Mouse (Mus musculus) left cerebral cortex, adult 2 months (tissue): ENCODE measurements around the gene Pdpr. TPM values are rescaled to one million over a fixed set of nuclear protein-coding genes. Genes with fewer than 3 reads are reported as not detected.
A peak's percentile ranks its signal among the peaks of the same experiment; 100 is the strongest.
"Not testable (repeated sequence)": the region's sequence is repeated elsewhere in the genome, so short reads cannot be mapped to it uniquely, and the experiment has no call there.

Experiments used
- DNase-seq, 2 experiments: peaks; one replicate each; pipeline ENCODE4 v3.0.0; 2021 to 2022; ENCODE audit warnings: low spot score in 2 of 2, mixed read lengths in 1 of 2; ENCODE audit errors: extremely low spot score in 1 of 2
- H3K27ac ChIP-seq: fragments of 200-600 bp; 2 replicates; pipeline ENCODE4 v1.8.1; 2022
- H3K4me3 ChIP-seq: fragments of 200-600 bp; 2 replicates; pipeline ENCODE4 v1.8.1; 2022
- CTCF ChIP-seq: fragments of 200-600 bp; IDR thresholded peaks from 2 replicates; pipeline ENCODE4 v1.8.1; 2022; ENCODE audit warnings: antibody characterized with exemption, mild to moderate bottlenecking, moderate library complexity
- intact Hi-C: fragments of 180-260 bp; cut with DNase I; formaldehyde crosslinking; loops from one replicate; pipeline ENCODE4 v1.15.1; 2025
- total RNA-seq, 2 experiments: library from RNA; stranded (reverse); gene quantifications; 2 replicates each; pipeline ENCODE4 v1.2.3; 2021

Pdpr gene
- total RNA-seq, 2 experiments from 2014 or later, result 31.2 to 31.9 TPM

DNA sequence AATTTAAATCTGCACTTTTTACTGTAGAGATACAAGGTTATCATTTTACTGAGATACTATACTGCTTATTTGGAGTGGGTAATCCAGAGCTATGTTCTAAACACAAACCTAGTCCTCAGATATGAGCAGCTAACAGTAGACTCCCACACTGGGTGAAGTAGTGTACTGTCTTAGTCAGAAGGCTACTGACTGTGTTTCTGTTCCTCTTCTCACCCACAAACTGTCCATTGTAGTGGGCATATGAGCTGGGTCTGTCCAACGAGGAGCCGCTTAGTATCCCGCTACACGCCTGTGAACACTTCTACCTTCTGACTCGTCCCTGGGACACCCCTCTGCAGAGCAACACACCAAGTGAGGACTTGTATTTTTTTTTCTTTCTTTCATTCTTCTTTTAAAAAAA lies 20.5 kb downstream of the Pdpr start:
- no peak overlapping the region for H3K4me3 ChIP-seq
- H3K27ac ChIP-seq, result no peak overlapping the region
- no peak for DNase-seq
- no peak for TF ChIP-seq CTCF
- intact Hi-C loops, result no loop called here

GRCm38 (mm10) chr8:111119481-111119880 lies 25.1 kb downstream of the Pdpr start:
- no peak overlapping the region for H3K4me3 ChIP-seq
- DNase-seq, result no peak
- no peak overlapping the region for H3K27ac ChIP-seq
- no peak for TF ChIP-seq CTCF
- intact Hi-C loops, result no loop called here

GRCm38 (mm10) chr8:111130756-111131155 lies 36.3 kb downstream of the Pdpr start:
- TF ChIP-seq CTCF, result no peak

DNA sequence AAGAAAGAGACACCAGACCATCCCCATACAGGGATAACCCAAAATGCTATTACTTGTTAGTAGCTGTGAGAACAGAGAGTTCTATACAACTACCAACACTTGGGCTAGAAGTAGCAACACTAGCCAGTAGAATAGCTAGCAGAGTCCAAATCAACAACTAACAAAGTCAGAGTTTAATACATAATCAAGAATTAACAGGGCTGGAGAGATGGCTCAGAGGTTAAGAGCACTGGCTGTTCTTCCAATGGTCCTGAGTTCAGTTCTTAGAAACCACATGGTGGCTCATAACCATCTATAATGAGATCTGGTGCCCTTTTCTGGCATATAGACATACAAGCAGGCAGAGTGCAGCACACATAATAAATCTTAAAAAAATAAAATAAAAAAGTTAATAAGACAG lies 48.1 kb downstream of the Pdpr start:
- Histone ChIP-seq H3K4me3 (no peak overlapping the region), H3K27ac (no peak overlapping the region)
- intact Hi-C loops, result loop anchor here (5.0 kb wide), 1 partner anchor 45 kb away; no protein-coding TSS in a partner anchor
- no peak for DNase-seq
- no peak for TF ChIP-seq CTCF

More at GRCm38 (mm10) chr8:111130756-111131155, 36.3 kb downstream of the Pdpr start:
- intact Hi-C loops, result no loop called here
- H3K4me3 ChIP-seq, result no peak overlapping the region
- no peak for DNase-seq
- no peak overlapping the region for H3K27ac ChIP-seq

GRCm38 (mm10) chr8:111144901-111145459 lies 50.5 kb downstream of the Pdpr start:
- intact Hi-C loops, result loop anchor here (5.0 kb wide), 1 partner anchor 48 kb away; no protein-coding TSS in a partner anchor
- DNase-seq, result peak in 1 of 2 experiments; percentile 30
- Histone ChIP-seq H3K4me3 (peak overlapping the region; percentile 77), H3K27ac (peak overlapping the region; percentile 73)

GRCm38 (mm10) chr8:111145460-111146012 lies 51.1 kb downstream of the Pdpr start:
- peak; percentile 93 for DNase-seq
- intact Hi-C loops, result not testable (repeated sequence)

DNA sequence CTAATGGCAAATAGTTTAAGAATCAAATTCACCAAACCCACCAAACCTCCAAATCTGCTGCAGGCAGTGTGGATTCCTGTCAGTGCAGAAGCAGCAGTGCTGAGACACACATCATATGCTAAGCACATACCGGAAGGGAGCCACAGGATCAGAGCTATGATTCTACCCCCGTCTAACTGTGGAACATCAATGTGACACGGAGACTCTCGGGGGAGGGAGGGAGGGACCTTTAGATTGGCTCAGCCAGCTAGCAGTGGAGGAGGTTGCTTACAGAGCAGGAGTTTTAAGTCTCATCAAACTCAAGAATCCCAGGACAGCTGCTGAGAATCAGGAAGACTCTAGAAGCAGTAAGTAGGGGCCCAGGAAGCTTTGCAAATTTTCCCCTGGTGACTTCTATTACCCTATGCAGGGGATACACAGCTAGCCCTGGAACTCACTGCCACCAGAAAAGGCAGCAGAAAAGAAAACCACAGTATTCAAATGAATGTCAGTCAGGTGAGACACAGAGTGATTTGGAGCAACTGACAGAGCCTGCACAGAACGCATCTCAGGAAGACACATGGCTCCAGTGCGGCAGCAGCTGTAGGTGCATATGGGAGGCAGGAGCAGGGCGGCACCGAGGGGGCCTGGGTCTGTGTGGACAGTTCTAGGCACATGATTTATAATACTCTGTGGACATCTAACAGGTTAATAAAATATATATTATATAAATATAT lies 61.4 kb downstream of the Pdpr start:
- intact Hi-C loops, result loop anchor here (5.0 kb wide), 1 partner anchor 101 kb away; the partner anchor contains the start of gene Glg1
- Histone ChIP-seq H3K27ac (no peak overlapping the region), H3K4me3 (no peak overlapping the region)
- TF ChIP-seq CTCF, result no peak
- no peak for DNase-seq

More at GRCm38 (mm10) chr8:111145460-111146012, 51.1 kb downstream of the Pdpr start:
- Histone ChIP-seq H3K4me3 (peak overlapping the region; percentile 77), H3K27ac (peak overlapping the region; percentile 97)

DNA sequence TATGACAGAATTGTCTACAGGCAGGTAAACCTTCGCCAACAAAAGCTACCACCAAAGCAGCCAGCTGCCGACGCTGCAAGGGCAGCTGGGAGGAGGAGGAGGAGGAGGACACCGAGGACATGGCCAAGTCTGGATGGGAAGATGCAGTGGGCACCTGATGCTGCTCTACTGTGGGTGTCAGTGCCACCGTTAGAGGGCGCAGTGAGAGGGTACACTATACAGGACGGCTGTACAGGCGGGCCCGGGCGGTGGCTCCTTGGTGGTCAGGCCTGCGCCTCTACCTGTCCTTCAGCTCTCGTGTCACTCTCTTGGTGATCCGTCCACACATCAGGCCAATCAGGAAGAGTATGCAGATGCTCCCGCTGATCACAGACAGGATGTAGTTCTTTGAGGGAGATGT lies 63.2 kb downstream of the Pdpr start:
- peak; percentile 68 for TF ChIP-seq CTCF
- Histone ChIP-seq H3K27ac (no peak overlapping the region), H3K4me3 (no peak overlapping the region)
- intact Hi-C loops, result loop anchor here (5.0 kb wide), 1 partner anchor 100 kb away; the partner anchor contains the start of gene Glg1
- peak; percentile 39 to 53 for DNase-seq

GRCm38 (mm10) chr8:111171661-111172060 lies 77.2 kb downstream of the Pdpr start:
- no peak for TF ChIP-seq CTCF
- H3K27ac ChIP-seq, result no peak overlapping the region
- intact Hi-C loops, result no loop called here
- no peak for DNase-seq
- H3K4me3 ChIP-seq, result no peak overlapping the region

DNA sequence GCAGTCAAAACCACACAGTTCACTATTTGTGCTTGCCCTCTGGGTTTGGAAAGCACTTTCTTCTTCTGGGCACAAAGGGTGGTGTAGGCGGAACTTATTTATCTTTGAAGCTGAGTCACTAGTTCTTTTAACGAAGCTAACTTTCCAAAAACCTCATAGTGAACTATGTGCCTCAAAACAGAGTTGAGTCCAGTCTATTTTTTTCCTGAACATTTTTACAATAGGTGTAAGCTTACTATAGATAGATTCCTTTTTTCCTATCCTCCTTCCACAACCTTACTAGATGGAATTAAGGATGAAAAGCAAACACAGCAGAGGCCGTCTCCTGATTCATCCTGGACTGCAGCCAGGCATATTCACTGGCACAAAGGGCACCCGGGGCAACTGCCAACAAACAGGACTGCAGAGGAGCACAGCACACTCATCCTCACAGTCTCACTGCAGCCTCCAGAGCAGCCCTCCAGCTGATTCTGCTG lies 91.1 kb downstream of the Pdpr start:
- peak; percentile 39 to 44 for DNase-seq
- no peak for TF ChIP-seq CTCF
- Histone ChIP-seq H3K4me3 (no peak overlapping the region), H3K27ac (no peak overlapping the region)
- intact Hi-C loops, result no loop called here

Other genes starting within 250 kb of the Pdpr start
- gene Cog4, start 248.0 kb upstream of the Pdpr start, total RNA-seq, result 10 to 100 TPM; 49.0 to 59.1 TPM
- 10 to 100 TPM; 61.8 to 66.5 TPM for gene Sf3b3, start 247.8 kb upstream of the Pdpr start, total RNA-seq
- gene Fuk, start 192.1 kb upstream of the Pdpr start, total RNA-seq, result 10 to 100 TPM; 20.7 to 21.0 TPM
- 10 to 100 TPM; 88.4 to 97.4 TPM for gene St3gal2, start 174.7 kb upstream of the Pdpr start, total RNA-seq
- 10 to 100 TPM; 26.8 to 26.9 TPM for gene Ddx19a, start 96.8 kb upstream of the Pdpr start, total RNA-seq
- 10 to 100 TPM; 21.3 to 22.5 TPM for gene Ddx19b, start 62.9 kb upstream of the Pdpr start, total RNA-seq
- gene Aars, start 61.5 kb upstream of the Pdpr start, total RNA-seq, result 100 to 1,000 TPM in 1 of 2 experiments, 10 to 100 TPM in 1; 90.2 to 103 TPM
- gene Exosc6, start 38.3 kb upstream of the Pdpr start, total RNA-seq, result not detected
- 1 to 10 TPM; 3.7 to 6.4 TPM for gene Clec18a, start 2.2 kb upstream of the Pdpr start, total RNA-seq
- gene Glg1, start 164.6 kb downstream of the Pdpr start, total RNA-seq, result 100 to 1,000 TPM; 146 to 148 TPM
- gene Rfwd3, start 205.6 kb downstream of the Pdpr start, total RNA-seq, result 10 to 100 TPM; 19.6 to 19.9 TPM
- gene Mlkl, start 243.5 kb downstream of the Pdpr start, total RNA-seq, result under 1 TPM; 0.42 to 0.61 TPM